Mouse (Mus musculus): ENCODE data around the gene Mrm2.

DNA sequence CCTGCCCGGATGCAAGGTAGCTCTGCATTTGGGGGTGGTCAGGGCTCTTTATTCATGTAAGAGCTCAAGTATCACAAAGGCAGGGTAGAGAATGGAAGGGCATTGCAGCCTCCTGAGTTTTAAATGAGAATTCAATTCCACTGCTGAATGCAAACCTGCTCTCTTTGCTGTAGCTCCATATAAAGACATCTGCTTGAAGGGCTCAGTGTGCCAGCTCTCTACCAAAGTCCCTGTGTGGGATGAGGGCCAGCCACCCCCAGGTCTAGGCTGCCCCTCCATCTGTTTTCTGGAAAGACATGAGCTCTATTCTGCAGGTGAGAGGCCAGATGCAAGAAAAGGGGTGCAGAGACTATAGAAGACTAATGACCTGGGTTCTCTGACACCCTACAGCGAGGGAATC, 46.9 kb downstream of the Mrm2 start:
- TF ChIP-seq CTCF (IDR thresholded peaks at IDR 0.05; ENCODE audit: low read depth) = no peak
- no peak for TF ChIP-seq EP300 (IDR thresholded peaks at IDR 0.05; ENCODE audit: low read depth)
